Mouse (Mus musculus) CD4-positive, CD25-positive, alpha-beta regulatory T cell, adult 4 months (primary cell): Measurements from ENCODE around the gene Tgoln1. TPM values are rescaled to one million over a fixed set of nuclear protein-coding genes. Genes with fewer than 3 reads are reported as not detected.

Experiments used
- ATAC-seq: one replicate; pipeline ENCODE4 v1.8.0; 2017
- polyA plus RNA-seq, 2 experiments: library from polyadenylated mRNA; unstranded; fragments of 100-300 nt; shearing (Covaris generic); gene quantifications; one replicate each; pipeline ENCODE4 v1.2.1; 2017

The Tgoln1 gene
- polyA plus RNA-seq, 2 experiments from 2014 or later, result 114 to 143 TPM

GRCm38 (mm10) chr6:72593011-72593803, 23.6 kb downstream of the Tgoln1 start:
- no peak for ATAC-seq

GRCm38 (mm10) chr6:72590111-72590510, 26.7 kb downstream of the Tgoln1 start:
- no peak for ATAC-seq

GRCm38 (mm10) chr6:72588307-72588706, 28.5 kb downstream of the Tgoln1 start:
- no peak for ATAC-seq

- no peak for ATAC-seq
Measured at GRCm38 (mm10) chr6:72586701-72587100, 30.1 kb downstream of the Tgoln1 start.

GRCm38 (mm10) chr6:72584154-72584553, 32.6 kb downstream of the Tgoln1 start:
- ATAC-seq, result no peak

- ATAC-seq, result no peak
Measured at GRCm38 (mm10) chr6:72583211-72583839, 33.5 kb downstream of the Tgoln1 start.

GRCm38 (mm10) chr6:72581625-72582382, 35.0 kb downstream of the Tgoln1 start:
- no peak for ATAC-seq

- no peak for ATAC-seq
Measured at GRCm38 (mm10) chr6:72576041-72576440, 40.8 kb downstream of the Tgoln1 start.

- ATAC-seq, result no peak
Measured at GRCm38 (mm10) chr6:72571826-72572225, 45.0 kb downstream of the Tgoln1 start.

- ATAC-seq, result no peak
Measured at GRCm38 (mm10) chr6:72570644-72571397, 46.0 kb downstream of the Tgoln1 start.

GRCm38 (mm10) chr6:72568736-72569135, 48.1 kb downstream of the Tgoln1 start:
- ATAC-seq, result no peak

GRCm38 (mm10) chr6:72567508-72567907, 49.3 kb downstream of the Tgoln1 start:
- no peak for ATAC-seq

- peak; percentile 96 for ATAC-seq
Measured at GRCm38 (mm10) chr6:72566044-72566443, 50.8 kb downstream of the Tgoln1 start.

GRCm38 (mm10) chr6:72565506-72565905, 51.3 kb downstream of the Tgoln1 start:
- ATAC-seq, result peak; percentile 3

- no peak for ATAC-seq
Measured at GRCm38 (mm10) chr6:72562894-72563293, 53.9 kb downstream of the Tgoln1 start.

- ATAC-seq, result no peak
Measured at GRCm38 (mm10) chr6:72562486-72562885, 54.3 kb downstream of the Tgoln1 start.

- ATAC-seq, result no peak
Measured at GRCm38 (mm10) chr6:72560801-72561200, 56.0 kb downstream of the Tgoln1 start.

Other genes starting within 250 kb of the Tgoln1 start
- gene Vamp5, start 236.5 kb downstream of the Tgoln1 start, polyA plus RNA-seq, result 10 to 100 TPM; 66.7 to 70.3 TPM
- 100 to 1,000 TPM; 326 to 346 TPM for gene Vamp8, start 226.3 kb downstream of the Tgoln1 start, polyA plus RNA-seq
- 10 to 100 TPM in 1 of 2 experiments, 1 to 10 TPM in 1; 5.6 to 11.6 TPM for gene Ggcx, start 202.7 kb downstream of the Tgoln1 start, polyA plus RNA-seq
- 100 to 1,000 TPM; 222 to 239 TPM for gene Mat2a, start 177.4 kb downstream of the Tgoln1 start, polyA plus RNA-seq
- gene Sh2d6, start 95.3 kb downstream of the Tgoln1 start, polyA plus RNA-seq, result not detected
- gene Capg, start 72.6 kb downstream of the Tgoln1 start, polyA plus RNA-seq, result 100 to 1,000 TPM; 547 to 812 TPM
- gene Elmod3, start 18.6 kb downstream of the Tgoln1 start, polyA plus RNA-seq, result 10 to 100 TPM; 22.9 to 32.2 TPM
- 1 to 10 TPM; 5.3 to 5.7 TPM for gene Retsat, start 18.5 kb downstream of the Tgoln1 start, polyA plus RNA-seq
- gene Tcf7l1, start 172.3 kb upstream of the Tgoln1 start, polyA plus RNA-seq, result 1 to 10 TPM; 2.0 to 2.3 TPM